Mouse (Mus musculus): ENCODE data around the gene Plxnb1. TPM values are rescaled to one million over a fixed set of nuclear protein-coding genes. Genes with fewer than 3 reads are reported as not detected.
"Not testable (repeated sequence)": the region's sequence is repeated elsewhere in the genome, so short reads cannot be mapped to it uniquely, and the experiment has no call there.

Gene Plxnb1
- polyA plus RNA-seq, 1 experiment = not detected

DNA sequence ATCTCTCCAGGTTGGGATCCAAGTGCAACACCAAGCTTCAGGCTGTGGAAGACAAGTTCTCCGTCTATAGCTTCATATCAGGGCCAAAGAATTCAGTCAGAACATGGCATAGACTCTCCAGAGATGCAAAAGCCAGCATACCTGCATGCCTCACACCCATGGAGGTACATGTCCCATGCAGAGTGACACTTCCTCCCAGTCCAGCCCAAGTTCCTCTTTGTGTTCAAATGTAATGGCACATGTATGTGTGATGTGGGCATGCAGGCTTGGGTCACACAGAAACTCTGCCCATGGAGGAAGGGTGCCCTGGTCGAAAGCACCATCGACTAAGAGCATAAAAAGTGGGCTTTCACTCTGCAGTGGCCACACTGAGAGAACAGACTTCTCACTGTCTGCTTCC, 29.0 kb downstream of the Plxnb1 start:
- Histone ChIP-seq H3K4me3 (ENCODE audit: insufficient read depth, low read depth, low read length) (no peak overlapping the region), H3K27ac (replicated peaks; ENCODE audit: low read depth, low read length) (no peak overlapping the region), H3K4me1 (ENCODE audit: control insufficient read depth, insufficient read depth, insufficient read length, low read length) (no peaks in the 10 kb centered on the region)

DNA sequence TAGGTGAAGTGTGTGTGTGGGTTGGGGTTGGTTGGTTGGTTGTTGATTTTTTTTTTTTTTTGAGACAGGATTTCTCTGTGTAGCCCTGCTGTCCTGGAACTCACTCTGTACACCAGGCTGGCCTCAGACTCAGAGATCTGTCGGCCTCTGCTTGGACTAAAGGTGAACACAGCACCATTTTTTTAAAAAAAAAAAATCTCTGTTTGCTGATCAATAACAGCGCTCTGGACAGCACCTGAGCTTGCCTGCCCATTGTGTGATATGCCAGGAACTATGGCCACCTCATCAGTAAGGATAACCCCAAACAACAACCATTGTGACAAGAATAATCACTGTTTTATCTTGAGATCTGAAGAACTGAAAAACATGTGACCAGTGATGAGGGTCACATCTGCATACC, 29.9 kb downstream of the Plxnb1 start:
- H3K4me3 ChIP-seq (ENCODE audit: insufficient read depth, low read depth, low read length) = no peak overlapping the region

DNA sequence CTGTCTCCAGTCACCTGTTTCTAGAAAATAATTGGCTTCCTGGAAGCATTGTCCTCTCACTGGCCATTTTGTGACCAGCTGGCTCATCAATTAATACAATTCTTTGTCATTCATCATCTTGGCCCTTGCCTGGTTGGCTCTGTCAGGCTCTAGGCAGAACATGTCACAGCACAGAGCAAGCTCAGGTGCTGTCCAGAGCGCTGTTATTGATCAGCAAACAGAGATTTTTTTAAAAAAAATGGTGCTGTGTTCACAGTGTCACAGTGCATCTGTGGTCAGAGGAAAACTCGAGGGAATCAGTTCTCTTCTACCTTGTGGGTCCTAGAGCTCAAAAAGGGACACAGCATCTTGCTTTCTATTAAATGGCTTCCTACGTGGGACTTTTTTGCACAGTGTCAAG, 30.3 kb downstream of the Plxnb1 start:
- Histone ChIP-seq H3K27ac (replicated peaks; ENCODE audit: low read depth, low read length) (no peak overlapping the region), H3K4me3 (ENCODE audit: insufficient read depth, low read depth, low read length) (no peak overlapping the region), H3K4me1 (ENCODE audit: control insufficient read depth, insufficient read depth, insufficient read length, low read length) (no peaks in the 10 kb centered on the region)

More for the DNA sequence above, 29.9 kb downstream of the Plxnb1 start:
- Histone ChIP-seq H3K4me1 (ENCODE audit: control insufficient read depth, insufficient read depth, insufficient read length, low read length) (no peaks in the 10 kb centered on the region), H3K27ac (replicated peaks; ENCODE audit: low read depth, low read length) (no peak overlapping the region)

DNA sequence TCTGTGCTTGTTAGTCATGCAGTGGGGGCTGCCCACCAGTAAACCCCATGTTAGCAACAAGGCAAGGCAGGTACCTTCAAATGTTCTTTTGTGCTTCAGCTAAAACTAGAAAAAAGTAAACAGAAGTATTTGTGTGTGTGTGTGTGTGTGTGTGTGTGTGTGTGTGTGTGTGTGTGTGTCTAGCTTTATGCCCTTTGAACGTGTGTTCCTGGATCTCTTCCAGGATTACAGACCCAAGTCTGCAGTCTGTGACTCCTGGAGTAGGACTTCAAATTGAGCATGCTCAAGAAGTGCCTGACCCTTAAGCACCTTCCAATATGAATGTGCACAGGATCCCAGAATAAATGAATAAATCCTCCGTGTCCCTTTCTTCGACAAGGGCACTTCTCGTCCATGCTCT, 31.9 kb downstream of the Plxnb1 start:
- H3K4me1 ChIP-seq (ENCODE audit: control insufficient read depth, insufficient read depth, insufficient read length, low read length) = no peaks in the 10 kb centered on the region
- H3K4me3 ChIP-seq (ENCODE audit: insufficient read depth, low read depth, low read length) = no peak overlapping the region
- H3K27ac ChIP-seq (replicated peaks; ENCODE audit: low read depth, low read length) = no peak overlapping the region

DNA sequence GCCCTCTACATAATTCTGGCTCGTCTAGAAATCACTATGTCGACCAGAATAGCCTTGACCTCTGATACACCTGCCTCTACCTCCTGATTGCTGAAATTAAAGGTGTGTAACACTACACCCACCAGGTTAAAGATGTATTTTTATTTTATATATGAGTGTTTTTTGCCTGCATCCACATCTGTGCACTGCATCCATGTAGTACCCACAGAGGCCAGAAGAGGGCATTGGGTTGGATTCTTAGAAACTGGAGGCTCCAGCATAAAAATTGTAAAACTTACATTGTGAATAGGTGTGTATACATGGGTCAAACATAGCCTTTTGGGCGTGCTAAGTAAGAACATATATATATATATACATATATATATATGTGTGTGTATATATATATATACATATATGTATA, 33.0 kb downstream of the Plxnb1 start:
- H3K27ac ChIP-seq (replicated peaks; ENCODE audit: low read depth, low read length) = no peak overlapping the region
- H3K4me3 ChIP-seq (ENCODE audit: insufficient read depth, low read depth, low read length) = no peak overlapping the region
- H3K4me1 ChIP-seq (ENCODE audit: control insufficient read depth, insufficient read depth, insufficient read length, low read length) = no peaks in the 10 kb centered on the region

DNA sequence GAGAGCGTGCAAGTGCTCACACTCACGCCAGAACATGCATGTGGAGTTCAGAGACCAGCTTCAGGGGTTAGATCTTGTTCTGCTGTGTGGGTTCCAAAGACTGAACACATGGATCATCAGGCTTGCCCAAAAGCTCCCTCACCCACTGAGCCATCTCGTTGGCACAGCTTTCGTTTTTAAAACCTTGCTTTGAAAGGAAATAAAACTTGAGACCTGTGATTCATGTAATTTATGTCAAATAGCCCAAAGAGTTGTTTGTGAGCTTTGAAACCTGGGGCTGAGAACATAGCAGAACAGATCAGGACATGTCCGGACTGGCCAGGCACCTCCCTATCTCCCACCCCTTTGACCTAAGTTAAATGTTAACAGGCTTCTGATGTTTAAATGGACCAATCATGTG, 34.9 kb downstream of the Plxnb1 start:
- Histone ChIP-seq H3K4me3 (ENCODE audit: insufficient read depth, low read depth, low read length) (no peak overlapping the region), H3K4me1 (ENCODE audit: control insufficient read depth, insufficient read depth, insufficient read length, low read length) (no peaks in the 10 kb centered on the region), H3K27ac (replicated peaks; ENCODE audit: low read depth, low read length) (no peak overlapping the region)

DNA sequence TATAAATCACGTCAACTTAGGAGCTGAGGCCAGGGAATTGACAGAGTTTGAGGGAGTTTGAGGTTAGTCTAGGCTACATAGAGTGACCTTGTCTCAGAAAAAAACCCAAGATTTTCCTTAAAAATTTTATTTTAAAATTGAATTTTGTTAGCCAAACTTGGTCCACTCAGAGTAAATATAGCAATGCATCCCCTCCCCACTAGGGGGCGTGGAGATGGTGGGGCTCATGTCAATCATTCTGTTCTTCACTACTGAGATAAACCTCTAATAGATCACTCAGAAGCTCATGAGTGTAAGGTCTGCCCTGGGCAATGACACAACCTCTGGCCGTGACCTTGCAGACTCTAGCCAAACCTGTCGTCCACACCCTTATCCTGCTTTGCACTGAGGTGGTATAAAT, 45.2 kb downstream of the Plxnb1 start:
- not testable (repeated sequence) for H3K4me1 ChIP-seq (ENCODE audit: control insufficient read depth, insufficient read depth, insufficient read length, low read length); H3K27ac ChIP-seq (replicated peaks; ENCODE audit: low read depth, low read length)

DNA sequence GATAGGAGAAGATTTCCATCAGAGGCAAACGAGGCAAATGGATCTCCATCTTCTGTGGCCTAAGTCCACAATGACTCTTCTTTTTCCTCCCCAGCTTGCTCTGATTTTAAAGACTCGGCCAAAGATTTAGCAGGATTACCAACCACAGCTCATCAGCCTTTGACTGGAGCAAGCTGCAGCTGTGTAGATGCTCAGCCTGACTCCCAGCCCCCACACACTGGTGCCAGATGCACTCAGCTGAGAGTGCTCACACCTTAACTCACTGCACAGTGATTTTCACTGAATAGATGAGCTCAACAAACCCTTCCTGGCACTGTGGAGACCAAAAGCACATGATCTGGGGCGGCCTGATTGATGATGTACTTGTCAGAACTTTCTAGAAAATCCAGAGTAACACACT, 66.8 kb downstream of the Plxnb1 start, which contains the start of gene Fbxw21:
Gene Fbxw21, minus strand, starts transcription at position 101 of the 400 bp plus-strand sequence.
- H3K4me1 ChIP-seq (ENCODE audit: control insufficient read depth, insufficient read depth, insufficient read length, low read length) = no peaks in the 10 kb centered on the region
- no peak within 1 kb of the TSS for H3K27ac ChIP-seq (replicated peaks; ENCODE audit: low read depth, low read length)
- H3K4me3 ChIP-seq (ENCODE audit: insufficient read depth, low read depth, low read length) = no peak within 1 kb of the TSS

More for the DNA sequence above, 45.2 kb downstream of the Plxnb1 start:
- H3K4me3 ChIP-seq (ENCODE audit: insufficient read depth, low read depth, low read length) = not testable (repeated sequence)

DNA sequence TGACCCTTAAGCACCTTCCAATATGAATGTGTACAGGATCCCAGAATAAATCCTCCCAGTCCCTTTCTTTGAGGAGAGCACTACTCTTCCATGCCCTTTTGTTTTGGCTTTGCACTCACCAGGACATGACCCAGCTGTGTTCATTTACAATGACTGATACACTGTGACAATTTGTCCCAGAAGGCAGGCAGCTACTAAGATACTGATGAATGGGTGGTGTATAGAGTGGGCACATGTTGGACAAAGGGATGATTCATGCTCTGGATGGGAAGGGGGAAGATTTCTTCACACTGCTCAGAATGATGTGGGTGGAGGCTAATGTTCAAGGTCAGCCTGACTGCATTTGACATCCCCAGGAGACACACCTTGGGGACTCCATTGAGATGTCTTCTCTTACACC, 72.1 kb downstream of the Plxnb1 start:
- no peak overlapping the region for H3K4me3 ChIP-seq (ENCODE audit: insufficient read depth, low read depth, low read length)
- H3K27ac ChIP-seq (replicated peaks; ENCODE audit: low read depth, low read length) = no peak overlapping the region
- H3K4me1 ChIP-seq (ENCODE audit: control insufficient read depth, insufficient read depth, insufficient read length, low read length) = no peaks in the 10 kb centered on the region

Other genes with a start within 250 kb of the Plxnb1 start
- gene Slc26a6, start 242.1 kb upstream of the Plxnb1 start, polyA plus RNA-seq (2012; ENCODE audit: insufficient read depth, insufficient read length, missing spikeins) = 4.4 and 7.5 TPM in 2 replicates
- gene Tmem89, start 180.8 kb upstream of the Plxnb1 start, polyA plus RNA-seq (2012; ENCODE audit: insufficient read depth, insufficient read length, missing spikeins) = not detected in 2 replicates
- 1,481 and 1,573 TPM in 2 replicates for gene Uqcrc1, start 158.8 kb upstream of the Plxnb1 start, polyA plus RNA-seq (2012; ENCODE audit: insufficient read depth, insufficient read length, missing spikeins)
- gene Col7a1, start 141.8 kb upstream of the Plxnb1 start, polyA plus RNA-seq (2012; ENCODE audit: insufficient read depth, insufficient read length, missing spikeins) = 0.21 and 1.1 TPM in 2 replicates
- gene Ucn2, start 109.4 kb upstream of the Plxnb1 start, polyA plus RNA-seq (2012; ENCODE audit: insufficient read depth, insufficient read length, missing spikeins) = not detected in 2 replicates
- gene Pfkfb4, start 103.6 kb upstream of the Plxnb1 start, polyA plus RNA-seq (2012; ENCODE audit: insufficient read depth, insufficient read length, missing spikeins) = 3.4 and 3.8 TPM in 2 replicates
- 30.4 and 48.6 TPM in 2 replicates for gene Shisa5, start 56.8 kb upstream of the Plxnb1 start, polyA plus RNA-seq (2012; ENCODE audit: insufficient read depth, insufficient read length, missing spikeins)
- gene Trex1, start 35.7 kb upstream of the Plxnb1 start, polyA plus RNA-seq (2012; ENCODE audit: insufficient read depth, insufficient read length, missing spikeins) = 6.6 and 16.6 TPM in 2 replicates
- gene Atrip, start 21.3 kb upstream of the Plxnb1 start, polyA plus RNA-seq (2012; ENCODE audit: insufficient read depth, insufficient read length, missing spikeins) = 3.6 and 4.8 TPM in 2 replicates
- gene Ccdc51, start 12.9 kb upstream of the Plxnb1 start, polyA plus RNA-seq (2012; ENCODE audit: insufficient read depth, insufficient read length, missing spikeins) = 10.8 and 14.4 TPM in 2 replicates
- gene Tma7, start 12.8 kb upstream of the Plxnb1 start, polyA plus RNA-seq (2012; ENCODE audit: insufficient read depth, insufficient read length, missing spikeins) = 232 and 572 TPM in 2 replicates
- gene Fbxw21, start 66.7 kb downstream of the Plxnb1 start, polyA plus RNA-seq (2012; ENCODE audit: insufficient read depth, insufficient read length, missing spikeins) = not detected in 2 replicates
- not detected in 2 replicates for gene Fbxw13, start 100.6 kb downstream of the Plxnb1 start, polyA plus RNA-seq (2012; ENCODE audit: insufficient read depth, insufficient read length, missing spikeins)
- not detected in 2 replicates for gene Fbxw20, start 139.4 kb downstream of the Plxnb1 start, polyA plus RNA-seq (2012; ENCODE audit: insufficient read depth, insufficient read length, missing spikeins)
- not detected in 2 replicates for gene Fbxw14, start 192.3 kb downstream of the Plxnb1 start, polyA plus RNA-seq (2012; ENCODE audit: insufficient read depth, insufficient read length, missing spikeins)
- not detected in 2 replicates for gene Fbxw28, start 244.3 kb downstream of the Plxnb1 start, polyA plus RNA-seq (2012; ENCODE audit: insufficient read depth, insufficient read length, missing spikeins)

Data from brown adipose tissue, adult 24 weeks (tissue).